Mouse (Mus musculus) ovary, postnatal 10 days (tissue): ENCODE measurements around the gene Ubxn11.

ENCODE experiments used
- DNase-seq: peaks from one replicate; pipeline ENCODE4 v3.0.0; 2022; ENCODE audit warnings: low spot score

Gene Ubxn11

DNA sequence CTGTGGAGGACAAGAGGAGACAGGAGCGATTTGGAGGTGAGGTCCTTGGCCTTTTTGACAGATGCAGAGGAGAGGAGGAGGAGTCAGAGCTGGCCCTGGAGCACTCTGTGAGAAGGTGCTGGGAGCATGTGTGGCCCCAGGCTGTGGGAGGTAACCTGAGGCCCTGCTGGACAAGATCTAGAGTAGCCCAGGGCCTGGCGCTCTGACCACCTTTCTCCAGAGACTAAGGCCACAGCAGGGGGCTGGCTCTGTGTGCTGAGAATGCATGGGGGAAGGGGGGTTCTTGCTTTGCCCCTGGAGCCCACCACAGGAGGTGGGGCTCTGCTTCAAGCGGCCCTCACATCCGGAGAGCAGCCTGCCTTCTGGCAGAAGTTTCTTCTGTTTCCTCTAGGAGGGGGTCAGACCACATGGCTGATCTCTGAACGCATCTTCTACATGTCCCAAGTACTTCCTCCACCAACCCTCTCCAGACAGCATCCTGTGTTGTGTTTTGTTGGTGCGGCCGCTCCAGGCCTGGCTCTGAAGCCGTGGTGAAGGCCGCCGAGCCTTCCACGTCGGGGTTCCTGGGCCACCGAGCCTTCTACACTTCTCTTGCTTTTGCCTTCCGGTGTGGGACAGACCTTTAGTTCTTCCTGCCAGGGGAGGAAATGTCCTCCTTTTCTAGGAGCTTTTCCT is 15.9 kb downstream of the Ubxn11 start:
- DNase-seq: no peak

DNA sequence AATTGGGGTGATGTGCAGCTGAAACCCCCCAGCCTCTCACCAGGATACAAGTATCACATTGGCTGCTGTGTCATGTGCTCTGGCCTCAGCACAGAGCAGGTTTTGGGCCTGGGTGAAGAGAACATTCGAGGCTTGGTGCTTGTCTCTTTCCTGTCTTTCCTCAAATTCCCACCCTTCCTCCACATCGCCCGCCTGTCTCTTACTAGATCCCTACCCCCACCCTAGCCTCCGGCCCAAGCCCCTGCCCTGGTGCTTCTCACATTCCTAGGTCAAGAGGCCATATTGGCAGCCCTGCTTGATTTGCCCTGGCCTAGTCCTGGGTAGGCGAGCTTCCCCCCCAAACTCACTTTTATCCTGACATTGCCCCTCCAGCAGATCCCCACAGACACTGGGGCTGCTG is 16.7 kb downstream of the Ubxn11 start:
- DNase-seq: no peak

DNA sequence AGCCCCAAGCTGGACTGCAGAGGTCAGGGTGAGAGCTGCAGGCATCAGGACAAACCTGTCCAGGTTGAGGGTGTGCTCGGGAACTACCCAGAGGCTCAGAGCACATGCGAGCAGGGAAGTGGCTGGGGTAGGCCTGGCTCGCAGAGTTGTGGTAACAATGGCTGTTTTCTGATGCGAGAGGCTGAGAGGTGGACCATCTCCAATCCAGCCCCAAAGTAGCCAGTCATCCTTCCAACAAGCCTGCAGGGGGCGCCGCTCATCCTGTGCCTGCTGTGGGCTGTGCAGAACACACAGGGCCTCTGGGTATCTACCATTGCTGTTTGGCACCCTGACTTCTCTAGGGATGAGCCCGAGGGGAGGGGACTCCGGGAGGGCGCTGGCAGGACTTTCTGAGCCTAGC is 17.3 kb downstream of the Ubxn11 start:
- no peak for DNase-seq

- no peak for DNase-seq
Measured at GRCm38 (mm10) chr4:134120192-134120805, 17.9 kb downstream of the Ubxn11 start.

DNA sequence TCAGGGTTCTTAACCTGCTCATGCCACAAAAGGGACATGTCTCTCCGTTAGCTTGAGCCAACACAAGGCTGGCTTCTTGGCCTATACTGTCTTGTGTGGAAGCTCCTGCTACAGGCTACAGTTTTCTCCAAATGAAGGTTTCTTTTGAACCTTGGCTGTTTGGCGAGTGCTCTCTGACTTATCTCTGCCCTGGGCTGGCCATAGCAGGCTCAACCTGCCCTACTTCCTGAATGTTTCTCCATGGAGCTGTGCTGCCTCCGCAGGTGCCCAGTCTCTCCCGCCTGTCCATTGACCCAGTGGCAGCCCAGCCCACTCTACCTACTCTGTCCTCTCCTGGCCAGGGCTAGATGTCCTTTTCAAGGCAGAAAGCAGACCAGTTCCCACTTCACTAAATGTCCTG is 18.5 kb downstream of the Ubxn11 start:
- no peak for DNase-seq

DNA sequence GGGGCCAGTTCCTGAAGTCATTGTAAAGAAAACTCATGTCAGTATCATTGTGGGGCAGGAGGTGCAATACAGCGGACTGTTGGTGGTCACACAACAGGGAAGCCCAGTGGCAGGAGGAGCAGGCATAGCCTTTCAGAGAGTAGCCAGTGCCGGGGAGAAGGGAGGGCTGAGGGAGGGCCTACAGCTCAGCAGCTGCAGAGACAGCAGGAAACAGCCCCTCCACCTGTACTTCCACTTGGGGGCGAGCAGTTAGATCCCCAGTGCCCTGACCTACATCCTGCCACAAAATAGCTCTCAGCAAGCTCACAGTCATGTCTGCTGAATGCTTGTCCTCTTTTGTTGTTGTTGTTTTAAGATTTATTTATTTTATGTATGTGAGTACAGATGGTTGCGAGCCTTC is 19.2 kb downstream of the Ubxn11 start:
- DNase-seq: no peak

GRCm38 (mm10) chr4:134122281-134122680 is 19.9 kb downstream of the Ubxn11 start:
- DNase-seq: no peak

DNA sequence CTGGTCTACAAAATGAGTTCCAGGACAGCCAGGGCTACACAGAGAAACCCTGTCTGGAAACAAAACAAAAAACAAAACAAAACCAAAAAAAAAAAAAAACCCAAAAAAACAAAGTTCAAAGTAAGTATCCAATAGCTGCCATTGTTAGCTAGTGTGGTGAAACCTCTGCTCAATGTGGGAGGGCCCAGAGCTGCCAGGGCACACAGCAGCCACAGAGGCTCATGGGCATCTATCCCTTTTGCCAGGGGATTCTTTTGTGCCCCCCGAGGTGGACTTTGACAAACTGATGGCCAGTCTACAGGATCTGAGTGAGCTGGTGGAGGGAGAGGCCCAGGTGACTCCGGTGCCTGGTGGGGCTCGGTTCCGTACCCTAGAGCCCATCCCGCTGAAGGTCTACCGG is 20.8 kb downstream of the Ubxn11 start:
- no peak for DNase-seq

GRCm38 (mm10) chr4:134123680-134124551 is 21.5 kb downstream of the Ubxn11 start:
- no peak for DNase-seq

DNA sequence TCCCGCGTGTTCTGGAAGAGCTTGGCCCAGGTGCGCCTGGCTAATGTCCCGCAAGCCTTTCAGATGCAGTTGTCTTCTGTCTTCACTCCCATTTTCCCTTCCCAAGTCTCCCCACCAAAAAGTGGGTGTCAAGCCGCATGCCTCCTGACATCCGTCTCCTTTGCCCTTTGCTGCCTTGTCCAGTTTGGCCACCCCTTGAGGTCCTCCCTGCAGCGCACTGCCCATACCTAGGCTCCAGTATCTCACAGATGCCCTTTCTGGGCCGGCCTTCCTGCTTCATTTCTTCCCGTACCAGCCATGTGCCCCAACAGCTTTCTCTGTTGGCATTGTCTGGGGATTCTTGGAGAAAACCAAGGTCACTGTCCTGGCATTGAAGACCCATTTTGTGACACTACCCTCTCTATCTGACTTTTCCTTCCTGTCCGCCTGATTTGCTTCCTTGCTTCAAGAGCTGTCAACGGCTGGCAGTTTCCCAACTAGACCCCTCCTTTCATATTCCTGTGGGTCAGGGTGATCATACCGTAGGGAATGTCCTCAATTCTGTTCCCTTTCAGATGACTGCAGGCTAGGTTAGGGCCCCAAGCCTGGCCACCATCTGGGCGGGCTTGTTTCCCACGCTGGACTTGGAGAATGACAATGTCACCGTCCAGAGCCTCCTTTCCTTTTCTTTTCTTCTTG is 23.2 kb downstream of the Ubxn11 start:
- no peak for DNase-seq

GRCm38 (mm10) chr4:134126300-134127120 is 24.1 kb downstream of the Ubxn11 start:
- no peak for DNase-seq

DNA sequence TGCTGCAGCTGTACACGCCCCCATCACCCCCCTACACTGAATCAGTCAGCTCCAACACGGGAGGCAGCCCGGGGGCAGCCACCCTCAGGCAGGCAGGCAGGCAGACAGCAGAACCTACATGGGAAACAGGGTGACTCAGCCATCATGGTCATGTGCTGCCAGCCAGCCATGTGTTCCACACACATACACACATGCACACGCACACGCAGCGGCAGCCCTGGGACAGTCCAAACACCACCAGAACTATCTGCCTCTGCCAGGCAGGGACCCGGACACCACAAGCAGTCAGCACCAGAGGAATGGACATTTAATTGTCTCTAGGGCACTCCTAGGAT is 24.7 kb downstream of the Ubxn11 start:
- DNase-seq: no peak

DNA sequence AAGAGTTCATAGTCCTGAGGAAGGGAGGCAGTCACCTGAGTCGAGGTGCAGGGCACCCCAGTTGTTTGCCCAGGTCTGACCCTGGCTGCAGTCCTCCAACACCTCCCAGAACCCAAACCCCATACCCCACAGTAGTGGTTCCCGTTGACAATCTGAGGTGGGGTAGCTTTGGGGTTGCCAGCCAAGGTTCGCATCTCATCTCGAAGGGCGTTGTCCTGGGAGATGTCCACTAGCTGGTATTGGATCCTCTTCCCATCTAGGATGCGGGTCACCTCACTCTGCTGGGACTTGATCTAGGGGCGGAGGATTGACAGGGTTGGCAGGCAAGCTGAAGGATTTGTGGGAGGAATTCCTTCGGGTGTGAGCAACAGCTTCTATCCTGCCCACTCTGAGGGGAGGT is 25.4 kb downstream of the Ubxn11 start:
- DNase-seq: no peak

- DNase-seq: peak; percentile 61
Measured at GRCm38 (mm10) chr4:134128221-134128982, 26.0 kb downstream of the Ubxn11 start, which contains the start of gene Sh3bgrl3. Gene Sh3bgrl3, minus strand, starts transcription at chr4:134128789.

DNA sequence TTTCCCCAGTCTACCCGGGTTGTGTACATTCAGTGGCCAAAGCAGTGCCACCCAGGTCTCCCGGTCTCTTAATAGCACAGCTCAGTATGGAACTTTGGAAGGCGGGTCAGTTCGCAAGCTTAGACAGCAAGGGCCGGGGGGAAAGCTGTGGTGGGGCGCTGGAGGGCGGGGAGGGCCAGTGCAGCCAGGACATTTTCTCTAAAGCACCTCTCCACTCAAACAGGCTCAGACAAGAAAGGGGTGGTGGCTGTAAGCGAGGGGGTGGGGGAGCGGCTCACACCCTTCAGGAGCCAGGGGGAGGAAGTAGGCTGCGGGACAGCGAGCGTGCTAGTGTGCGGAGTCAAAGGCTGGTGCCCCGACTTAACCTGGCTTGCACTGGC is 26.6 kb downstream of the Ubxn11 start:
- DNase-seq: no peak

DNA sequence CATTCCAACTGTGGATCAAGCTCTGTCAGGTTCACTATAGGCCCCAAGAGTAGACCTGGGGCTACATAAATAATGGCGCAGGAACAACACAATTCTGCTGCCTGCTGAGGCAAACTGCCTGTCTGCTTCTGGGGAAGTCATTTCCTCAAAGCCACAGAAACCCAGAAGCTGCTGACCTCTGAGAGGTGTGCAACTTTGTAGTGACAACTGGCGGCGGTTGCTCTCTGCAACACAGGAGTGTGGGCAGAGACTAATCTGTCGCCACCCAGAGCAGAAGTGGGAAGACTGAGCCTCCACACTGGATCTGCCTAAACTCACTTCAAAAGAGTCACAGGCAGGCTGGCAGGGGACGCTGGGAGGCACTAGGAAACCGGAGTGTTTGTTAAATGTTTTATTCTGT is 27.1 kb downstream of the Ubxn11 start:
- DNase-seq: no peak

DNA sequence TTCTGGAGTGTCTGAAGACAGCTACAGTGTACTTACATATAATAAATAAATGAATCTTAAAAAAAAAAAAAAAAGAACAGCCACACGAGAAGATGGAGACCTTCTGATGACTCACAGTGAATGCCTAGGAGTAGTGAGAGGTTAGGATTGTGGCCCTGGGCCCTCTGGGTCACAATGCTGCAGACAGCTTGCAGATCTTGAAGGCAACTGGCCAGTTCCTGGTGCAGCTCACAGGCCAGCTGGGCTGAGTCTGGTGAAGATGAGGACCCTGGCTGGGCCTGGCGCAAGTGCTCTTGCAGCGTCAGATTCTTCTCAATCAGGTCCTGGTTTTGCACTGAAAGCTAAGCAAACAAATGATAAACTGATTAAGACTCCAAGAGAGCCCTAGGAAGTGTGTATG is 29.7 kb downstream of the Ubxn11 start:
- DNase-seq: no peak

DNA sequence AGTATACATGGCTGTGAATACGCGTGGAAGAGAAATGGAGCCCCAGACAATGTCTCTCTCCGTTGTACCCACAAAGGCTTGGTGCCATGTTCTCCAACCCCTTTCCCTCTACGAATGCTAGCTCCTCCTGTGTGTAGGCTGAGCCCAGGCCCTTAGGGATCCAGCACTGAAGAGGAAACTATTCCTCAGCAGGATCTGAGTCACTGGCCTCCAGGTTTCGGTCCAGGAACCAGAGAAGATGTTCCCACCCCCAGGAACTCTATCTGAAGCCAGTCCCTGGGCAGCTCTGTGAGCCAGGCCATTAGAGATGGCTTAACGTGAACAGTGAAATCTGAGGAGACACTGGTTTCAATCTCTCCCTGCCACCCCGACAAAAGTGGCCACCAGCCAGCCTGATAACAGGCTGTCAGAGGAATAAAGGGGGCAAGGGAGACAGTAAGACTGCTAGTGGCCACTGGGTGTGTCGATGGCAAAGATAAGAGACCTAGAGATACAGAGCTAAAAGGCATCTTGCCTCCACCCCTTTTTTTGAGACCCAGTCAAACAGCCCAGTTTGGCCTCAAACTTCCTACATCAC is 30.2 kb downstream of the Ubxn11 start:
- no peak for DNase-seq

GRCm38 (mm10) chr4:134136280-134136926 is 34.0 kb downstream of the Ubxn11 start:
- DNase-seq: no peak

GRCm38 (mm10) chr4:134138857-134139256 is 36.5 kb downstream of the Ubxn11 start:
- no peak for DNase-seq
